Mouse (Mus musculus) liver, embryonic 16.5 days (tissue): ENCODE measurements around the gene Fdx1l. TPM values are rescaled to one million over a fixed set of nuclear protein-coding genes. Genes with fewer than 3 reads are reported as not detected.
A peak's percentile ranks its signal among the peaks of the same experiment; 100 is the strongest.

ENCODE experiments used
- ATAC-seq: fragments of 200-750 bp; cut with Nextera tagmentation; 2 replicates; pipeline ENCODE4 v1.8.0; 2017; ENCODE audit warnings: low read depth, mild to moderate bottlenecking, moderate number of reproducible peaks, moderate library complexity
- H3K27ac ChIP-seq: fragments of 300-500 bp; sonication (generic); 2 replicates; pipeline ENCODE4 v1.5.1; 2014; ENCODE audit warnings: mild to moderate bottlenecking, low read length
- H3K27me3 ChIP-seq: fragments of 300-500 bp; sonication (generic); 2 replicates; pipeline ENCODE4 v1.6.1; 2014; ENCODE audit warnings: low read depth, low read length, mixed read lengths; ENCODE audit not compliant: control insufficient read depth, insufficient read depth
- H3K36me3 ChIP-seq: fragments of 300-500 bp; sonication (generic); 2 replicates; pipeline ENCODE4 v1.6.1; 2014; ENCODE audit warnings: mild to moderate bottlenecking; ENCODE audit not compliant: control insufficient read depth, insufficient read depth
- H3K4me1 ChIP-seq: fragments of 300-500 bp; sonication (generic); 2 replicates; pipeline ENCODE4 v1.6.1; 2014; ENCODE audit warnings: low read depth, low read length, mixed read lengths; ENCODE audit not compliant: control insufficient read depth
- H3K4me2 ChIP-seq: fragments of 300-500 bp; sonication (generic); 2 replicates; pipeline ENCODE4 v1.6.1; 2014; ENCODE audit warnings: low read depth, low read length, mixed read lengths
- H3K4me3 ChIP-seq: fragments of 300-500 bp; sonication (generic); 2 replicates; pipeline ENCODE4 v1.5.1; 2014; ENCODE audit warnings: low read depth, mild to moderate bottlenecking, low read length
- H3K9ac ChIP-seq: fragments of 300-500 bp; sonication (generic); 2 replicates; pipeline ENCODE4 v1.6.1; 2014; ENCODE audit warnings: low read depth, low read length
- H3K9me3 ChIP-seq: fragments of 300-500 bp; sonication (generic); replicated peaks from 2 replicates; pipeline ENCODE4 v1.6.1; 2016; ENCODE audit warnings: low read length; ENCODE audit not compliant: control insufficient read depth
- WGBS: fragments of 180-500 bp; shearing (Covaris S2); extraction: QIAGEN DNeasy Blood & Tissue Kit; methylation state at CpG from one replicate; pipeline ENCODE4 v1.1.7; 2014; ENCODE audit not compliant: insufficient replicate concordance; 5-methylcytosine and 5-hydroxymethylcytosine counted together
- polyA plus RNA-seq: library from polyadenylated mRNA; unstranded; fragments of >200 nt; fragmentation: Nextera tagmentation; extraction: Ambion mirVana; gene quantifications from 2 replicates; pipeline ENCODE4 v1.2.1, GENCODE M21; 2015

The Fdx1l gene
- polyA plus RNA-seq, 1 experiment from 2014 or later, result 26.6 TPM

DNA sequence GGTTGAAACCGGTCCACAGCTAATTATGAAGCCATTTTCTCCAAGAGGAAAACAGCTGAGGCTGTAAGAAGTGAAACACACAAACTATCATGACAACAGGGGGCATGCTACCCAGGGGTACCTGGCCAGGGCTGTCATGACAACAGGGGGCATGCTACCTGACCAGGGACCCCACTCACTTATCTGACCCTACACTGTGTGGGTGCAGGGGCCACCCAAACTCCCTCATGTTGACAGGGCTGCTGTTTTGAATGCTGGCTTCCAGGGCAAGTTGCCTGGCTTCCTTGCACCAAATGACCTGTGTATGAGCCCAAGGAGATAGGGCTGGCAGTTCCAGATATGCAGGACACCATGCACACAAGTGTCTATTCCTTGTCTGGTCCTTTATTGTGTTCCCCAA, 17.1 kb upstream of the Fdx1l start:
- peaks cover 40% of the 10 kb centered on the region for H3K36me3 ChIP-seq
- H3K9ac ChIP-seq, result peak overlapping the region; percentile 84
- peak overlapping the region; percentile 12; the same call in 1 of the 2 replicates for H3K27ac ChIP-seq
- H3K4me3 ChIP-seq, result peak overlapping the region; percentile 82
- WGBS, result 73% methylated on average over 1 of the region's 1 CpGs
- no peak for ATAC-seq
- no peaks in the 10 kb centered on the region for H3K9me3 ChIP-seq
- peaks cover 18% of the 10 kb centered on the region for H3K4me1 ChIP-seq
- no peaks in the 10 kb centered on the region for H3K27me3 ChIP-seq
- peak overlapping the region; percentile 76 for H3K4me2 ChIP-seq

DNA sequence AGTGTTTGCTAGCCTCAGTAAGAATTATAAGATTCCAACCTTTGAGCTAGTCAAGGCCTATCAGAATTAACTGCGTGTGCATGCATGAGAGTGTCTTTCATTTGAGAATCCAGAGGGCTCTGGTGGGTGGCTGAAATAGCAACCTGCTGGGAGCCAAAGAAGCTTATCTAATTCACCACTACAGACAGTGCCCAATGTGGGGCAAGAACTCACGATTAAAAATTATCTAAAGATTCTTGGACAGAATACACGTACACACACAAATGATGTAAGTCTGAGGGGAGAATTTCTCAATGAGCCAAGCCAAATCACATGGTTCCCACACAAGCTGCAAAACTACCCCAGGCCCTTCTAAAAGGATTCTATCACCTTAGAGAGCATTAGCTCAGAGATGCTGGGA, 9.9 kb upstream of the Fdx1l start:
- H3K27me3 ChIP-seq, result no peaks in the 10 kb centered on the region
- no peak overlapping the region for H3K9ac ChIP-seq
- peaks cover 81% of the 10 kb centered on the region for H3K36me3 ChIP-seq
- H3K27ac ChIP-seq, result no peak overlapping the region
- no peak overlapping the region for H3K4me2 ChIP-seq
- ATAC-seq, result peak; percentile 66
- H3K4me1 ChIP-seq, result peaks cover 10% of the 10 kb centered on the region
- H3K9me3 ChIP-seq, result no peaks in the 10 kb centered on the region
- no peak overlapping the region for H3K4me3 ChIP-seq
- WGBS, result 26% methylated on average over 3 of the region's 3 CpGs

DNA sequence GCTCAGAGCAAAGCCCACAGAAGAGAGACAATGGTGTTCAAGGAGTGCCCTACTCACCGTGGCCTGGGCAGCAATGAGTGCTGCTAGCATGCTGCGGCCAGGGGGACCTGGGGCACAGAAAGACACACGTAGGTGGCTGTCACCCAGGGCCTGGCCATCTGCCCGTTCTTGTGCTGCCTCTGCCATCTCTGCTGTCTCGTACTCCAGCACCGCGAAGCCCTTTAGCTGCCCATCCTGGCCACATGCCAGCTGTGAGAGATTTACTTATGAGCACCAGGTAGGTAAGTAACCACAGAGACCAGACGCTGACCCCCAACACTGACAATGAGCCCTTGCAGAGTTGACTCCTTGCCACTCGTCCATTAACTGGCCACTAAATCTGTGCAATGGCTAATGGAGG, 7.7 kb upstream of the Fdx1l start:
- no peak for ATAC-seq
- Histone ChIP-seq H3K27me3 (no peaks in the 10 kb centered on the region), H3K4me2 (no peak overlapping the region), H3K36me3 (peaks cover 76% of the 10 kb centered on the region), H3K27ac (no peak overlapping the region), H3K4me1 (peaks cover 10% of the 10 kb centered on the region), H3K9me3 (no peaks in the 10 kb centered on the region), H3K9ac (no peak overlapping the region), H3K4me3 (no peak overlapping the region)
- WGBS, result 84% methylated on average over 9 of the region's 9 CpGs

DNA sequence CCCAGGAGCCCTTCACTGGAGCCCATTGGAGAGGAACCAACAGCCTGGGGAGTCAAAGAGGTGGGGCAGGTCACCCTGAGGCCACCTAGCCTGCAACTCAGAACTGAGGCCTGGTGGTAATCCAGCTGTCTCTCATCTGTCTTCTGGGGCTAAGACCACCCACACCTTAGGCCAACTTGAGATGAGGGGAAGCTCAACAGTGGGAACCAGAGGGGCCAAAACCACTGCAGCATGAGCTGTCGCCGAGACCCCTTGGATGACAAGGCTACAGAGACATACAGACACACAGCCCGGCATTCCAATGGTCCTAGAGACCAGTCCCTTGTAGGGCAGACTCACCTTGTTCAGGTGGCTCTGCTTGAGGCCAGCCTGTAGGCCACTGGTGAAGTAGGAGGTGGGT, 2.2 kb upstream of the Fdx1l start:
- no peak for ATAC-seq
- Histone ChIP-seq H3K9me3 (no peaks in the 10 kb centered on the region), H3K4me3 (no peak overlapping the region), H3K4me2 (no peak overlapping the region), H3K9ac (no peak overlapping the region), H3K27me3 (no peaks in the 10 kb centered on the region), H3K4me1 (peaks cover 18% of the 10 kb centered on the region), H3K27ac (no peak overlapping the region), H3K36me3 (peaks cover 48% of the 10 kb centered on the region)
- WGBS, result 84% methylated on average over 3 of the region's 3 CpGs

DNA sequence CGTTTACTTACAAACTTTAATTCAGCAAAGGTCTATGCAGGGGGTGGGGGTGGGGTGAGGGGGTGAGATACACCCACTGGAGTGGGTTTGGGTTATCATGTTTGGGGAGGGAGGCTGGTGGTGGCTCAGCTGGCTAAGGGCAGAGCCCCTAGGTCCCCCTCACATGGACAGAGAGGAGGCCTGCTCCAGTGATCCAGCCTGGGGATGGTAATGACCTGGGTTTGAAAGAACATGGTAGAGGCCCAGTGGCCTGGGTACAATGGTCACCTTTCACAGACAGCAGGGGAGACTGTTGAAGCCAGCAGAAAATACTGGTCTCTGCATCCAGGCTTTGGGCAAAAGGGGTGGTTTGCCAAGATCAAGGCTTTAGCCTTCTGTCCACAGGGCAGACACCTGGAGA, 759 bp upstream of the Fdx1l start:
- ATAC-seq, result no peak
- WGBS, result 71% methylated on average over 1 of the region's 1 CpGs
- peak overlapping the region; percentile 91; the same call in 1 of the 2 replicates for H3K4me2 ChIP-seq
- H3K4me3 ChIP-seq, result no peak overlapping the region
- H3K9me3 ChIP-seq, result no peaks in the 10 kb centered on the region
- peaks cover 34% of the 10 kb centered on the region for H3K36me3 ChIP-seq
- no peak overlapping the region for H3K27ac ChIP-seq
- no peak overlapping the region for H3K9ac ChIP-seq
- peaks cover 18% of the 10 kb centered on the region for H3K4me1 ChIP-seq
- H3K27me3 ChIP-seq, result no peaks in the 10 kb centered on the region

DNA sequence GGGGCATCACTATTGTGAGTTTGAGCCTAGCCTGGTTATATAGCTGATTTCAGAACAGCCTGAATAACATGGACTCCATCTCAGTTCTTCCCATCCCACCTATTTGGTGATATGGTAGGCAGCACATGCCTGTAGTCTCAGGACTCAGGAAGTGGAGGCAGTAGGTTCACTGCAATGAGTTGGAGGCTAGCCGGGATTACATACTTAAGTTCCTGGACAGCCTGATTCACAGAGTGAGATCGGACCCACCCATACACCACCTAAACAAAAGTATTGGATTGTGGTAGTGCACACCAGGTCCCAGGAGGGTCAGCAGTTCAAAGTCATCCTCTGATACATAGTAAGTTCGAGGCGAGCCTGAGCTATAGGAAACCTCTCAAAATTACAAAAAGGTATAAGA, 773 bp downstream of the Fdx1l start:
- H3K36me3 ChIP-seq, result peaks cover 22% of the 10 kb centered on the region
- peak overlapping the region; percentile 74 for H3K9ac ChIP-seq
- H3K4me2 ChIP-seq, result peak overlapping the region; percentile 91
- H3K27me3 ChIP-seq, result no peaks in the 10 kb centered on the region
- ATAC-seq, result no peak
- H3K4me3 ChIP-seq, result peak overlapping the region; percentile 81
- 4% methylated on average over 4 of the region's 4 CpGs for WGBS
- peak overlapping the region; percentile 39 for H3K27ac ChIP-seq
- H3K4me1 ChIP-seq, result peaks cover 18% of the 10 kb centered on the region
- H3K9me3 ChIP-seq, result no peaks in the 10 kb centered on the region

DNA sequence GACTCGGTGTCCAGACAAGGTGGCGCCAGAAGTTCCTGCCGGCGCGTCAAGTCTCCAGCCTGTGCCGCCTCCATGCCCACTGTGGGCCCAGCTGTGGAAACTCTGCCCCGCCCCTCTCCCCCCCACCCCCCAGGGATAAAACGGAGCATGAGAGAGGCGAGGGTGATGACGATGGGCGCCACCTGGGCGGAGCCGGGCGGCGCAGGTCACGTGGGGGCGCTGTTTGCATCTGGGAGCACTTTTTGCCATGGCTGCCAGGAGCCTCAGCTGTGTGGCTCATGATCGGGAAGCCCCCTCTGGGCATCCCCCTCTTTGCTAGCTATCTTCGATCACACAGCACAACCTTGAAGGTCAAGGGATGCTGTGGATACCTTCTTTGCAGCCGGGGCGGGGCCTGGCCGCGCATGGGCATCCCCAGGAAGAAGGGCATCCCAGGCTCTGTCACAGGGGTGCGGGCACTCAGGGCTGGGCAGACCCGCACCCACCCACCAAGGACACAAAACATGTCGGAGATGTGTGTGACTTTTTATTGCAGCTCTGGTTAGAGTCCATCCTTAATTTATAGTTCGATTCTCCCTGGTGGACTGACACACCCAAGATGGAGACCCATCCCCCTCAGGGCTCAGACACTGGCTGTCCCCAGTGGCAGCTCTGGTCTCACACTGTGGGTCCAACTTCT, 6.3 kb downstream of the Fdx1l start, which contains the start of gene Zglp1:
TSS of gene Zglp1 (minus strand) at position 88 of the 679 bp plus-strand sequence.
- no peak within 1 kb of the TSS for H3K4me3 ChIP-seq
- peaks cover 4% of the 10 kb centered on the region for H3K4me1 ChIP-seq
- WGBS, result 81% methylated on average over 27 of the region's 27 CpGs

DNA sequence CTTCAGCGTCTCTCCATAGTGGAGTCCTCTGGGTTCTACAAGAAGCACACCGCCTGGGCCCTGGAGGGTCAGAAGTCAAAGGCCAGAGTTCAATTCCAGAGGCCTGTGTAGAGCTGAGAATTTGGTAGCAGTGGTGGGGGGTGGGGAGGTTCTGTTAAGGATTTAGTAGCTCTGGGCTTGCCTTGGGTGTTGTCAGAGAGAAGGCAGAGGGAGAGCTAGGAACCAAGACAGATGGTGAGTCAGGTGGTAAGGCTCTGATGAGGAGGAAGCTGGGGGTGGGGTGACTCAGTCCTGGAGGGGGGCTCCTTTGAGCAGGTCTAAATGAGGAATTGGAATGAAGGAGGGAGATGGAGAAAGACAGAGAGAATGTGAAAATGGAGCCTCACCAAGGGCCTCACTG, 10.5 kb downstream of the Fdx1l start:
- H3K27ac ChIP-seq, result no peak overlapping the region
- H3K36me3 ChIP-seq, result peaks cover 6% of the 10 kb centered on the region; the same call in 1 of the 2 replicates
- no peaks in the 10 kb centered on the region for H3K9me3 ChIP-seq
- H3K27me3 ChIP-seq, result no peaks in the 10 kb centered on the region
- H3K9ac ChIP-seq, result no peak overlapping the region
- ATAC-seq, result no peak
- H3K4me2 ChIP-seq, result no peak overlapping the region
- H3K4me1 ChIP-seq, result no peaks in the 10 kb centered on the region; the same call in 1 of the 2 replicates
- no peak overlapping the region for H3K4me3 ChIP-seq
- WGBS, result 72% methylated on average over 2 of the region's 2 CpGs

More for the DNA sequence above, 6.3 kb downstream of the Fdx1l start, which contains the start of gene Zglp1:
- ATAC-seq, result no peak
- H3K9ac ChIP-seq, result no peak within 1 kb of the TSS
- no peaks in the 10 kb centered on the region for H3K9me3 ChIP-seq
- no peaks in the 10 kb centered on the region for H3K27me3 ChIP-seq
- H3K36me3 ChIP-seq, result peaks cover 6% of the 10 kb centered on the region; the same call in 1 of the 2 replicates
- no peak within 1 kb of the TSS for H3K4me2 ChIP-seq
- H3K27ac ChIP-seq, result no peak within 1 kb of the TSS

DNA sequence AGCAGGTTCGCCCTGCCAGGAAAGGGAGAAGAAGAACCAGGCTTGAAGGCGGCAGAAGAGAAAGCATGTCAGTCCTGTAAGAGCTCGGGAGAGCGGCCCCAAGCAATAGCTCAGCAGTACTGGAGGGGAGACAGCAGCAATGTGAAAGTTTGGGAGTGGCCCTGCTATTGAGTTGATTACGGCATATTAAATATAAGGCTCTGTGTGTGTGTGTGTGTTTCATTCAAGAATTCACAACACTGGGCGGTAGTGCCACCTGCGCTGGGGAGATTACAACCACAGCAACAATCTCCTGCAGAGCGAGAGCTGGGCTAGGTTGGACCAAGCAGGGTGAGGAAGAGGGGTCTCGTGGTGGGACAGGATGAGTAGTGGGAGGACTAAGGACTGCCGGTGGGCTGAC, 21.8 kb downstream of the Fdx1l start:
- WGBS, result 35% methylated on average over 10 of the region's 10 CpGs
- Histone ChIP-seq H3K4me2 (no peak overlapping the region), H3K9ac (no peak overlapping the region), H3K27ac (no peak overlapping the region), H3K9me3 (no peaks in the 10 kb centered on the region), H3K4me1 (no peaks in the 10 kb centered on the region; the same call in 1 of the 2 replicates), H3K36me3 (no peaks in the 10 kb centered on the region), H3K4me3 (no peak overlapping the region), H3K27me3 (peaks cover 4% of the 10 kb centered on the region; the same call in 1 of the 2 replicates)
- ATAC-seq, result peak; percentile 50
